Mouse (Mus musculus) A20 (cell line): Measurements from ENCODE around the gene Clmp.
"Not testable (repeated sequence)": the region's sequence is repeated elsewhere in the genome, so short reads cannot be mapped to it uniquely, and the experiment has no call there.

Experiments used
- DNase-seq: peaks from one replicate; pipeline ENCODE4 v3.0.0-alpha.2; 2011; ENCODE audit warnings: low read depth, low spot score

Gene Clmp

GRCm38 (mm10) chr9:40776459-40777248 is 90.9 kb downstream of the Clmp start:
- no peak for DNase-seq

- DNase-seq = no peak
Measured at GRCm38 (mm10) chr9:40780111-40780510, 94.3 kb downstream of the Clmp start.

DNA sequence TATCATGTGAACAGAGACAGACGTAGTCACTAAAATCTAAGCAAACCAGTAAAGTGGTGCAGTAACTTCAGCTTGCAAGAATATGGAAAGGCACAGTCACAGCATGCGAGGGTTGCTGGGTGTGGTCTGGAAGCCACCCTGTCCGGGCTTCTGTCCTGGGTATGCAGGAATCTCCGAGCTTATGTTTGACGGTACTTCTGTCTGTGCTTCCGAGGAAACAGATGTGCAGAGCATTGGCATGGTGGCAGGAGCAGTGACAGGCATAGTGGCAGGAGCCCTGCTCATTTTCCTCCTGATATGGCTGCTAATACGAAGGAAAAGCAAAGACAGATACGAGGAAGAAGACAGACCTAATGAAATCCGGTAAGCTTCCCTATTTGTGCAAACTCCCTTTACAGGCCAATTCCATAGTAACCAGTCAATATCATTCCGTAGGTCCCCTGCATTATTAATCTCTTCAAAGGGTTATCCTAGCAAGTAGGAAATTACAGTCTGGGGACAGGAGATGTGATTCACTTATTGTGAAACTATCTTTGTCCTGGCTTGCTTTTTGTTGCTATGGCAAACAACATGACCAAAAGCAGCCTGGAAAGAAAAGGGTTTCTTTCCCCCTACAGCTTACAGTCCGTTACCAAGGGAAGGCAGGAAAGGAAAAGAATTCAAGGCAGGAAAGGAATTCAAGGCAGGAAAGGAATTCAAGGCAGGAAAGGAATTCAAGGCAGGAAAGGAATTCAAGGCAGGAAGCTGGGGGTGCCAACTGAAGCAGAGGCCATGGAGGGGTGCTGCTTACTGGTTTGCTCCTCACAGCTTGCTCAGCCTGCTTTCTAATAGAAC is 95.3 kb downstream of the Clmp start:
- no peak for DNase-seq

- DNase-seq = no peak
Measured at GRCm38 (mm10) chr9:40781726-40782581, 96.2 kb downstream of the Clmp start.

GRCm38 (mm10) chr9:40783641-40784373 is 98.0 kb downstream of the Clmp start:
- peak; percentile 77 for DNase-seq

DNA sequence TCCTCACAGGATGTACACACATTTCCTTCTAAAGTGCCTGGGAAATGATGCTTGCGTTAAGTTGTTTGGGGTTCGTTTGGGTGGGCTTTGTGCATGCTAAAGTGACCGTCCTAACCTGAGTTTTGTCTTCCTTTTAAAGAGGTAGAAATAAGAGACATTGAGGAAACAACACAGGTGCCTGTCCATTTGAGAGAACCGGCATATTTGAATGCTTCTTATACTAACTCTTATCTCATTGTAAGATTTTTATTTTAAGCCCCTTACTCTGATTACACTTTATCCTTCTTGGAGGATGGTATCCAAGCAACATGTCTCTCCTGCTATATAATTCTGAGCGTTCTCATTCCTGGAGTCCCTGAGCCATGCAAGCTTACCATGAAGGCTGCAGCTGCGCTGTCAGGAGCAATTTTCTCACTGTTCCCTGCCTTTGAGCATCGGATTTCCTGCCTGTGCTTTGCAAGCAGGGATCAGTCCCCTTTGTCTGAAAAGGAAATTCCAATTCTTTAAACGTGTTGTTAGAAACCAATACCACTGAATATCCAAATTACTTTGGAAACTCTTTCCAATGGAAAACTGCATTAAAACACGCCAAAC is 98.7 kb downstream of the Clmp start:
- no peak for DNase-seq

GRCm38 (mm10) chr9:40785452-40785851 is 99.7 kb downstream of the Clmp start:
- no peak for DNase-seq

DNA sequence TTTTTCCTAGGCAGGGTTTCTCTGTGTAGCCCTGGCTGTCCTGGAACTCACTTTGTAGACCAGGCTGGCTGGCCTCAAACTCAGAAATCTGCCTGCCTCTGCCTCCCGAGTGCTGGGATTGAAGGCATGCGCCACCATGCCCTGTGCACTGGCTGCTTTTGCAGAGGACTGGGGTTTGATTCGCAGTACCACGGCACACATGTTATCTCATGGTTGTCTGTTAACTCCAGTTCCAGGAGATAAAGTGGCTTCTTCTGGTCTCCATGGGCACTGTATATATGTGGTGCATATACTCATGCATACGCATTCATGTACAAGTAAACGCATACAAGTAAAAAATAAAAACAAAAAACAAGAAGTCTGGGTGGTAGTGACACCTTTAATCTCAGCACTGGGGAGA is 101.1 kb downstream of the Clmp start:
- DNase-seq = not testable (repeated sequence)

DNA sequence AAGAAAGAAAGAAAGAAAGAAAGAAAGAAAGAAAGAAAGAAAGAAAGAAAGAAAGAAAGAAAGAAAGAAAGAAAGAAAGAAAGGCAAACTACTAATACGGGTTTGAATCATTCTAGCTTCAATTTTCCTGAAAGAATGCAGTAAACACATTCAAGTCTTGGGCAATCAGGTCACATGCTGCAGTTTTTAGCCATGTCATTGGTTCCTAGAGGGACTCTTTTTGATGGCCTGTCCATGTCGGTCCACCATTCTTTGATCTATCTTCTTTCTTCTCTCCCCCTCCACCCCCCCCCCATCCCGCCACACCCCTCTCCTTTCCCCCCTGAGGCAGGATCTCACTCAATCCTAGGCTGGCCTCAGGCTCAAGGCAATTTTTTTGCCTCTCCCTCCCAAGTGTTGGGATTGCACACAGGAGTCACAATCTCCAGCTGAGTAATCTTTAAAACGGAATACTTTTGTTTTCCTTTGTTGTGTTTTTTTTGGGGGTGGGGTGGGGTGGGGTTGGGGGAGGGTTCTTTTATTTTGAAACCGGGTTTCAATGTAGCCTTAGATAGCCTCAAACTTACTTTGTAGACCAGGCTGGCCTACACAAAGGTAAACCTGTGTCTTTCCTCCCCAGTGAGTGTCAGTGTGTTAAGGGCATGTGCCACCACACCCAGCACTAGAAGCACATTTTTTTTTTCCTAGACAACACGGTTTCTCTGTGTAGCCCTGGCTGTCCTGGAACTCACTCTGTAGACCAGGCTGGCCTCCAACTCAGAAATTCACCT is 106.3 kb downstream of the Clmp start:
- DNase-seq = no peak

DNA sequence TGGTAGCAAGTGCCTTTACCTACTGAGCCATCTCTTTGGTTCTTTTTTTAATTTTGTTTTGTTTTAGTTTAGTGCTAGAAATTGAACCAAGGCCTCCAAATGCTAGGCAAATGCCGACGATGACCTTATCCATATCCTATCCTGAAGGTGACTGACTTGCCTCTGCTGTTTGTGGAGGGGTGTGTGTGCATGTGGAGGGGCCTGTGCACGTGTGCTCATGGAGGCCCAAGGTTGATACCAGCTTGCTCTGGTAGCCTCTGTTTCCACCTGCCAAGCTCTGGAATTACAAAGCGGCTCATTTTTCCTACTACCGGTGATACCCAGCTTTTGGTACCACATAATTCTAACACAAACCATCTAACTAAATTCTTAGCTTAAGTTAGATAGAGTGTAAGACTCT is 107.8 kb downstream of the Clmp start:
- DNase-seq = no peak

- no peak for DNase-seq
Measured at GRCm38 (mm10) chr9:40794251-40794650, 108.5 kb downstream of the Clmp start.

DNA sequence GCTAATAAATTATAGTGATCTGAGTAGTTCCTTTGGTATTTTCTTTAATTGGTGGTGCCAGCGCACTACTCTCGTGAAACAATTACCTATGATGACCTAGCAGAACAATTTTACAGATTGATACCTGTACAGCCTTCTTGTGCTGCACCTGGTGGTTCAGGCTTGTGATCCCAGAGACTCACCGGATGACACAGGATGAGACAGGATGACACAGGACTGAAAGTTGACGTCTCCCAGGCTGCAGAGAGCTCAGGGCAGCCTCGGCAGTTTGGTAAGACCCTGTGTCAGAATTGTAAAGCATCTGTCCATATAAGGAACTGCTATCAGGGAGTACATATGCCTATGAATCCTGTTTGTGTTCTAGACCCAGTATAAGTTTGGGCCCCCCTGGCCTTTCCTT is 109.2 kb downstream of the Clmp start:
- no peak for DNase-seq

- DNase-seq = no peak
Measured at GRCm38 (mm10) chr9:40795562-40795961, 109.8 kb downstream of the Clmp start.

GRCm38 (mm10) chr9:40796054-40796453 is 110.3 kb downstream of the Clmp start:
- DNase-seq = no peak

- DNase-seq = no peak
Measured at GRCm38 (mm10) chr9:40798247-40798960, 112.6 kb downstream of the Clmp start.

DNA sequence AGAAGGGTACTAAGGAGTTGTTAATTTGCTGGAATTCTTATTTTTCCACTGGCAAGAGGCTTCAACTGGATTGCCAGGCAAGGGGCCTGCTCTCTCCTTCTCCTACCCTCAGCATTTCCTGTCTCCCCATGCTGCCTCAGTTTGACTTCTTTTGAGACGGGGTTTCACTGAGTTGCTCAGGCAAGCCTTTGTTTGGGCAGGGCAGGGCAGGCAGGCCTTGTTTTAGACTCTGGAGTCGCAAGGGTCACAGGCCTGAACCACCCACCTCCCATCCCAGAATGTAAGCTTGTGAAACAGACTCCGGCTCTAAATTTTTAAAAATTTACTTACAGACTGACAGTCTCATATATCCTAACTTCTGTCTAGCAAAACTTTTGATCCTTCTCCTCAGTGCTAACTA is 113.3 kb downstream of the Clmp start:
- no peak for DNase-seq

- peak; percentile 79 for DNase-seq
Measured at GRCm38 (mm10) chr9:40799837-40800501, 114.2 kb downstream of the Clmp start.

- DNase-seq = peak; percentile 100
Measured at GRCm38 (mm10) chr9:40800675-40801612, 115.2 kb downstream of the Clmp start, which contains the start of gene Hspa8. Hspa8 (plus strand) TSS chr9:40800984.
